Mouse (Mus musculus): ENCODE data around the gene Mrpl24. TPM values are rescaled to one million over a fixed set of nuclear protein-coding genes. Genes with fewer than 3 reads are reported as not detected.

Gene Mrpl24
- polyA plus RNA-seq (2012; rRNA removed) (43.9 and 50.1 TPM in 2 replicates), polyA plus RNA-seq (2014; fragmentation: Nextera tagmentation; extraction: Ambion mirVana) (37.9 and 43.4 TPM in 2 replicates)

GRCm38 (mm10) chr3:87919336-87920108 is at the start of gene Mrpl24:
Gene Mrpl24 (plus strand): TSS chr3:87919506.
- WGBS (ENCODE audit: insufficient replicate concordance): under 1% methylated on average over 30 of the region's 30 CpGs
- H3K4me2 ChIP-seq (ENCODE audit: low read depth): peak within 1 kb of the TSS; percentile 82
- DNase-seq (ENCODE audit: low read depth in 3 of 3, low spot score in 3 of 3): peak; percentile 73 to 81 (median 76)
- no peaks in the 10 kb centered on the region for H3K9me3 ChIP-seq (ENCODE audit: control insufficient read depth, low read length)
- peaks cover 52% of the 10 kb centered on the region for H3K36me3 ChIP-seq (replicated peaks; ENCODE audit: control insufficient read depth, insufficient read depth, low read depth)
- peak within 1 kb of the TSS; percentile 72 to 81 for H3K4me3 ChIP-seq (ENCODE audit: insufficient read depth in 1 of 2, low read depth in 2 of 2, low read length in 2 of 2)
- TF ChIP-seq EP300 (IDR thresholded peaks at IDR 0.05; ENCODE audit: low read depth) (peak; percentile 42), CTCF (IDR thresholded peaks at IDR 0.05; ENCODE audit: low read depth) (no peak)
- H3K27me3 ChIP-seq (ENCODE audit: control insufficient read depth, insufficient read depth, low read length): no peaks in the 10 kb centered on the region
- ATAC-seq (ENCODE audit: insufficient read depth): peak; percentile 72
- peak within 1 kb of the TSS; percentile 79 for H3K9ac ChIP-seq (replicated peaks)
- peaks cover 5 to 10% of the 10 kb centered on the region in 2 experiments for H3K4me1 ChIP-seq (replicated peaks; ENCODE audit: control insufficient read depth in 2 of 2, insufficient read depth in 2 of 2, low read length in 1 of 2)
- peak within 1 kb of the TSS; percentile 69 for H3K27ac ChIP-seq

DNA sequence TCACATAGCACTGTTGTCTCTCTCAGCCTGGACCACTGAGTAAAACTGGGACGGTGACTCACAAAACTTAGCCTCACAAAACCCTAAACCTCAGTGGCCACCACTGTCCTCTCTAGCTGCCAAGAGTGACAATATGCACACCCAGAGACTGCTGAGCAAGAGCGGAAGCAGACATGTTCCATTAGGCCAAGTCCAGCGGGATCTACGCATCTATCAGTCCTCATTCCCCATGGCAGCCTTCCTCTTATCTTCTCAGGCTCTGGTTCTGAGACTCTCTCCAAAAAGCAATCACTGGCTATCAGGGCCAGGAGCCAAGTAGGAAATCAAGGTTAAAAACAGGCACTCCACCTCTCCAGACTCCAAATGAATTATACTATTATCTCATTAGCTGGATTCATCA is 41.6 kb upstream of the Mrpl24 start:
- DNase-seq (ENCODE audit: low read depth in 3 of 3, low spot score in 3 of 3) (no peak), ATAC-seq (ENCODE audit: insufficient read depth) (no peak)
- no peak overlapping the region for H3K4me2 ChIP-seq (ENCODE audit: low read depth)
- WGBS (ENCODE audit: insufficient replicate concordance): 80% methylated on average over 4 of the region's 4 CpGs
- TF ChIP-seq EP300 (IDR thresholded peaks at IDR 0.05; ENCODE audit: low read depth): no peak
- no peak for TF ChIP-seq CTCF (IDR thresholded peaks at IDR 0.05; ENCODE audit: low read depth)
- no peak overlapping the region for H3K4me3 ChIP-seq (ENCODE audit: insufficient read depth in 1 of 2, low read depth in 2 of 2, low read length in 2 of 2)
- H3K9me3 ChIP-seq (ENCODE audit: control insufficient read depth, low read length): no peaks in the 10 kb centered on the region
- no peak overlapping the region for H3K9ac ChIP-seq (replicated peaks)
- H3K27me3 ChIP-seq (ENCODE audit: control insufficient read depth, insufficient read depth, low read length): no peaks in the 10 kb centered on the region
- no peak overlapping the region for H3K27ac ChIP-seq
- peaks cover 2 to 3% of the 10 kb centered on the region in 2 experiments; a peak in 1 of 4 replicates for H3K4me1 ChIP-seq (replicated peaks; ENCODE audit: control insufficient read depth in 2 of 2, insufficient read depth in 2 of 2, low read length in 1 of 2)
- peaks cover 25% of the 10 kb centered on the region for H3K36me3 ChIP-seq (replicated peaks; ENCODE audit: control insufficient read depth, insufficient read depth, low read depth)

- WGBS (ENCODE audit: insufficient replicate concordance): 1% methylated on average over 3 of the region's 3 CpGs
- ATAC-seq (ENCODE audit: insufficient read depth) (no peak), DNase-seq (ENCODE audit: low read depth in 3 of 3, low spot score in 3 of 3) (no peak)
- Histone ChIP-seq H3K4me3 (ENCODE audit: insufficient read depth in 1 of 2, low read depth in 2 of 2, low read length in 2 of 2) (peak overlapping the region; percentile 79 to 87), H3K9ac (replicated peaks) (peak overlapping the region; percentile 95), H3K9me3 (ENCODE audit: control insufficient read depth, low read length) (no peaks in the 10 kb centered on the region; the same call in 1 of the 2 replicates), H3K4me1 (replicated peaks; ENCODE audit: control insufficient read depth in 2 of 2, insufficient read depth in 2 of 2, low read length in 1 of 2) (peaks cover 15 to 19% of the 10 kb centered on the region in 2 experiments), H3K27ac (peak overlapping the region; percentile 84), H3K36me3 (replicated peaks; ENCODE audit: control insufficient read depth, insufficient read depth, low read depth) (peaks cover 16% of the 10 kb centered on the region), H3K27me3 (ENCODE audit: control insufficient read depth, insufficient read depth, low read length) (no peaks in the 10 kb centered on the region), H3K4me2 (ENCODE audit: low read depth) (peak overlapping the region; percentile 97)
- no peak for TF ChIP-seq EP300 (IDR thresholded peaks at IDR 0.05; ENCODE audit: low read depth)
- TF ChIP-seq CTCF (IDR thresholded peaks at IDR 0.05; ENCODE audit: low read depth): no peak
Observed at GRCm38 (mm10) chr3:87884291-87884690, 35.0 kb upstream of the Mrpl24 start.

DNA sequence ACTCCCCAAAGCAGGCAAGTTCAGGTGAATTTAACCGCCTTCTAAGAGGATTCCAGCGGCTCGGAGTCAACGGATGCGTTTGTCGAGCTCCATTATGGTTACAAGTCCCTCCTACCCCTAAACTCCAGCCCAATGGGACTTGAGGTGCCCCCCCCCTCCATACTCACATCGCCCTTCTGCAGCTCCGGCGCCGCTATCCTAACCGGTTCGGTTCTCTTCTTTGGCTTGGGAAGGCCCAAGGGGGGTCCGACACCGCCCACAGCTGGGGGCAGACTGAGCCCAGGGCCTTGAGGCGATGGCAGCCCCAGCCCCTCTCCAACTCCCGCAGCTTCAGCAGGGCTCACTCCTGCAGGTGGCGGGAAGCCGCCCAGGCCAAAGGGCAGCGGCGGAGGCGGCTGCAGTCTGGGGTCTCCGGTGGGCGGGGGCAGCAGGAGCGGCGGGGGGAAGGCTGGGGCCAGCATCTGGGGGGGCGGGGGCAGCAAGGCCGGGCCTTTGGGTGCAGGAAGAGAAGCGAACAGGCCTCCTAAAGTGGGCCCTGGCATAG is 34.5 kb upstream of the Mrpl24 start:
- Histone ChIP-seq H3K4me2 (ENCODE audit: low read depth) (peak overlapping the region; percentile 97), H3K9me3 (ENCODE audit: control insufficient read depth, low read length) (no peaks in the 10 kb centered on the region; the same call in 1 of the 2 replicates), H3K9ac (replicated peaks) (peak overlapping the region; percentile 95), H3K4me3 (ENCODE audit: insufficient read depth in 1 of 2, low read depth in 2 of 2, low read length in 2 of 2) (peak overlapping the region; percentile 79 to 87), H3K27me3 (ENCODE audit: control insufficient read depth, insufficient read depth, low read length) (no peaks in the 10 kb centered on the region), H3K4me1 (replicated peaks; ENCODE audit: control insufficient read depth in 2 of 2, insufficient read depth in 2 of 2, low read length in 1 of 2) (peaks cover 15 to 19% of the 10 kb centered on the region in 2 experiments), H3K27ac (peak overlapping the region; percentile 84), H3K36me3 (replicated peaks; ENCODE audit: control insufficient read depth, insufficient read depth, low read depth) (peaks cover 16% of the 10 kb centered on the region)
- DNase-seq (ENCODE audit: low read depth in 3 of 3, low spot score in 3 of 3): peak in 1 of 3 experiments; percentile 43
- TF ChIP-seq EP300 (IDR thresholded peaks at IDR 0.05; ENCODE audit: low read depth): no peak
- 0 out of 2 replicates have a peak, but pooled peaks have one; percentile 1 for TF ChIP-seq CTCF (IDR thresholded peaks at IDR 0.05; ENCODE audit: low read depth)
- 1% methylated on average over 28 of the region's 28 CpGs for WGBS (ENCODE audit: insufficient replicate concordance)
- ATAC-seq (ENCODE audit: insufficient read depth): peak; percentile 2; the same call in 1 of the 2 replicates
